Mouse (Mus musculus): ENCODE results near the gene Rgl1. TPM values are rescaled to one million over a fixed set of nuclear protein-coding genes. Genes with fewer than 3 reads are reported as not detected.
A peak's percentile ranks its signal among the peaks of the same experiment; 100 is the strongest.

Rgl1 gene
- polyA plus RNA-seq, 1 experiment from 2014 or later, result 54.1 TPM

GRCm38 (mm10) chr1:152739374-152739773 is 26.8 kb downstream of the Rgl1 start:
- peaks cover 32% of the 10 kb centered on the region for H3K4me1 ChIP-seq
- no peak overlapping the region for H3K27ac ChIP-seq (replicated peaks)
- no peaks in the 10 kb centered on the region for H3K27me3 ChIP-seq (replicated peaks)
- H3K36me3 ChIP-seq, result no peaks in the 10 kb centered on the region
- H3K4me2 ChIP-seq, result no peak overlapping the region
- 84% methylated on average over 11 of the region's 11 CpGs for WGBS
- H3K4me3 ChIP-seq, result no peak overlapping the region
- no peaks in the 10 kb centered on the region for H3K9me3 ChIP-seq
- ATAC-seq (ENCODE audit: extremely low read depth, insufficient number of reproducible peaks, low FRiP score, low TSS enrichment), result no peak
- no peak overlapping the region for H3K9ac ChIP-seq

GRCm38 (mm10) chr1:152738793-152739192 is 27.4 kb downstream of the Rgl1 start:
- H3K9me3 ChIP-seq, result no peaks in the 10 kb centered on the region
- no peaks in the 10 kb centered on the region for H3K27me3 ChIP-seq (replicated peaks)
- H3K36me3 ChIP-seq, result no peaks in the 10 kb centered on the region
- H3K4me1 ChIP-seq, result peaks cover 32% of the 10 kb centered on the region
- H3K4me2 ChIP-seq, result no peak overlapping the region
- no peak overlapping the region for H3K4me3 ChIP-seq
- no peak overlapping the region for H3K9ac ChIP-seq
- H3K27ac ChIP-seq (replicated peaks), result peak overlapping the region; percentile 55
- 30% methylated on average over 9 of the region's 9 CpGs for WGBS
- ATAC-seq (ENCODE audit: extremely low read depth, insufficient number of reproducible peaks, low FRiP score, low TSS enrichment), result peak; percentile 69; the same call in 1 of the 2 replicates

- WGBS, result 3% methylated on average over 4 of the region's 5 CpGs
- Histone ChIP-seq H3K9me3 (no peaks in the 10 kb centered on the region), H3K4me2 (0 out of 2 replicates have a peak overlapping the region, but pooled peaks have one; percentile 11), H3K9ac (no peak overlapping the region), H3K4me3 (no peak overlapping the region), H3K36me3 (no peaks in the 10 kb centered on the region), H3K27ac (replicated peaks) (peak overlapping the region; percentile 77), H3K27me3 (replicated peaks) (no peaks in the 10 kb centered on the region), H3K4me1 (peaks cover 32% of the 10 kb centered on the region)
- no peak for ATAC-seq (ENCODE audit: extremely low read depth, insufficient number of reproducible peaks, low FRiP score, low TSS enrichment)
These were observed 38.4 kb downstream of the Rgl1 start for GRCm38 (mm10) chr1:152727604-152728236.

GRCm38 (mm10) chr1:152726095-152726494 is 40.1 kb downstream of the Rgl1 start:
- Histone ChIP-seq H3K27me3 (replicated peaks) (no peaks in the 10 kb centered on the region), H3K36me3 (no peaks in the 10 kb centered on the region), H3K4me3 (no peak overlapping the region), H3K27ac (replicated peaks) (0 out of 2 replicates have a peak overlapping the region, but pooled peaks have one; percentile 28), H3K9ac (no peak overlapping the region), H3K4me1 (peaks cover 35% of the 10 kb centered on the region), H3K9me3 (0 out of 2 replicates have a peak, but pooled peaks cover 2% of the 10 kb centered on the region), H3K4me2 (no peak overlapping the region)
- ATAC-seq (ENCODE audit: extremely low read depth, insufficient number of reproducible peaks, low FRiP score, low TSS enrichment), result no peak
- WGBS, result 47% methylated on average over 3 of the region's 3 CpGs

GRCm38 (mm10) chr1:152724286-152724685 is 41.9 kb downstream of the Rgl1 start:
- peaks cover 42% of the 10 kb centered on the region for H3K4me1 ChIP-seq
- 0 out of 2 replicates have a peak, but pooled peaks cover 2% of the 10 kb centered on the region for H3K9me3 ChIP-seq
- no peak overlapping the region for H3K27ac ChIP-seq (replicated peaks)
- no peak overlapping the region for H3K4me3 ChIP-seq
- no peaks in the 10 kb centered on the region for H3K27me3 ChIP-seq (replicated peaks)
- H3K9ac ChIP-seq, result no peak overlapping the region
- no peak for ATAC-seq (ENCODE audit: extremely low read depth, insufficient number of reproducible peaks, low FRiP score, low TSS enrichment)
- no peaks in the 10 kb centered on the region for H3K36me3 ChIP-seq
- no peak overlapping the region for H3K4me2 ChIP-seq

- H3K4me3 ChIP-seq, result no peak overlapping the region
- H3K9me3 ChIP-seq, result 0 out of 2 replicates have a peak, but pooled peaks cover 2% of the 10 kb centered on the region
- peaks cover 51% of the 10 kb centered on the region for H3K4me1 ChIP-seq
- H3K27ac ChIP-seq (replicated peaks), result peak overlapping the region; percentile 59
- ATAC-seq (ENCODE audit: extremely low read depth, insufficient number of reproducible peaks, low FRiP score, low TSS enrichment), result no peak
- H3K9ac ChIP-seq, result no peak overlapping the region
- H3K4me2 ChIP-seq, result no peak overlapping the region
- 82% methylated on average over 11 of the region's 11 CpGs for WGBS
- no peaks in the 10 kb centered on the region for H3K36me3 ChIP-seq
- no peaks in the 10 kb centered on the region for H3K27me3 ChIP-seq (replicated peaks)
These were observed 44.5 kb downstream of the Rgl1 start for GRCm38 (mm10) chr1:152721535-152722198.

- no peak overlapping the region for H3K4me3 ChIP-seq
- no peaks in the 10 kb centered on the region for H3K27me3 ChIP-seq (replicated peaks)
- peaks cover 44% of the 10 kb centered on the region for H3K4me1 ChIP-seq
- peak overlapping the region; percentile 59 for H3K27ac ChIP-seq (replicated peaks)
- H3K4me2 ChIP-seq, result no peak overlapping the region
- no peak for ATAC-seq (ENCODE audit: extremely low read depth, insufficient number of reproducible peaks, low FRiP score, low TSS enrichment)
- H3K9ac ChIP-seq, result no peak overlapping the region
- WGBS, result 53% methylated on average over 4 of the region's 4 CpGs
- H3K9me3 ChIP-seq, result 0 out of 2 replicates have a peak, but pooled peaks cover 2% of the 10 kb centered on the region
- no peaks in the 10 kb centered on the region for H3K36me3 ChIP-seq
These were observed 45.2 kb downstream of the Rgl1 start for GRCm38 (mm10) chr1:152720969-152721368.

- no peak overlapping the region for H3K4me3 ChIP-seq
- no peak overlapping the region for H3K9ac ChIP-seq
- H3K27me3 ChIP-seq (replicated peaks), result no peaks in the 10 kb centered on the region
- H3K4me2 ChIP-seq, result no peak overlapping the region
- H3K4me1 ChIP-seq, result peaks cover 39% of the 10 kb centered on the region
- 34% methylated on average over 6 of the region's 6 CpGs for WGBS
- H3K9me3 ChIP-seq, result 0 out of 2 replicates have a peak, but pooled peaks cover 5% of the 10 kb centered on the region
- H3K36me3 ChIP-seq, result no peaks in the 10 kb centered on the region
- 0 out of 2 replicates have a peak overlapping the region, but pooled peaks have one; percentile 42 for H3K27ac ChIP-seq (replicated peaks)
- ATAC-seq (ENCODE audit: extremely low read depth, insufficient number of reproducible peaks, low FRiP score, low TSS enrichment), result no peak
These were observed 48.0 kb downstream of the Rgl1 start for GRCm38 (mm10) chr1:152718200-152718599.

- Histone ChIP-seq H3K27me3 (replicated peaks) (no peaks in the 10 kb centered on the region), H3K4me1 (peaks cover 39% of the 10 kb centered on the region), H3K9ac (no peak overlapping the region; the same call in 1 of the 2 replicates), H3K27ac (replicated peaks) (no peak overlapping the region), H3K4me3 (no peak overlapping the region), H3K9me3 (0 out of 2 replicates have a peak, but pooled peaks cover 5% of the 10 kb centered on the region), H3K36me3 (no peaks in the 10 kb centered on the region), H3K4me2 (no peak overlapping the region)
- 73% methylated on average over 1 of the region's 1 CpGs for WGBS
- no peak for ATAC-seq (ENCODE audit: extremely low read depth, insufficient number of reproducible peaks, low FRiP score, low TSS enrichment)
These were observed 48.8 kb downstream of the Rgl1 start for GRCm38 (mm10) chr1:152717329-152717728.

- Histone ChIP-seq H3K4me2 (no peak overlapping the region), H3K4me1 (peaks cover 24% of the 10 kb centered on the region), H3K9ac (no peak overlapping the region), H3K36me3 (no peaks in the 10 kb centered on the region), H3K27ac (replicated peaks) (no peak overlapping the region), H3K27me3 (replicated peaks) (no peaks in the 10 kb centered on the region), H3K4me3 (no peak overlapping the region), H3K9me3 (0 out of 2 replicates have a peak, but pooled peaks cover 3% of the 10 kb centered on the region)
- WGBS, result 93% methylated on average over 3 of the region's 3 CpGs
- no peak for ATAC-seq (ENCODE audit: extremely low read depth, insufficient number of reproducible peaks, low FRiP score, low TSS enrichment)
These were observed 51.7 kb downstream of the Rgl1 start for GRCm38 (mm10) chr1:152714405-152714804.

- Histone ChIP-seq H3K27me3 (replicated peaks) (no peaks in the 10 kb centered on the region), H3K36me3 (no peaks in the 10 kb centered on the region), H3K4me3 (no peak overlapping the region), H3K4me2 (no peak overlapping the region), H3K9ac (no peak overlapping the region), H3K4me1 (peaks cover 19% of the 10 kb centered on the region), H3K27ac (replicated peaks) (no peak overlapping the region), H3K9me3 (0 out of 2 replicates have a peak, but pooled peaks cover 3% of the 10 kb centered on the region)
- no peak for ATAC-seq (ENCODE audit: extremely low read depth, insufficient number of reproducible peaks, low FRiP score, low TSS enrichment)
- 80% methylated on average over 4 of the region's 4 CpGs for WGBS
These were observed 52.2 kb downstream of the Rgl1 start for GRCm38 (mm10) chr1:152713924-152714323.
